Mouse (Mus musculus): ENCODE data around the gene Gde1. TPM values are rescaled to one million over a fixed set of nuclear protein-coding genes. Genes with fewer than 3 reads are reported as not detected.

Gene Gde1
- total RNA-seq, 1 experiment, result 57.6 TPM

DNA sequence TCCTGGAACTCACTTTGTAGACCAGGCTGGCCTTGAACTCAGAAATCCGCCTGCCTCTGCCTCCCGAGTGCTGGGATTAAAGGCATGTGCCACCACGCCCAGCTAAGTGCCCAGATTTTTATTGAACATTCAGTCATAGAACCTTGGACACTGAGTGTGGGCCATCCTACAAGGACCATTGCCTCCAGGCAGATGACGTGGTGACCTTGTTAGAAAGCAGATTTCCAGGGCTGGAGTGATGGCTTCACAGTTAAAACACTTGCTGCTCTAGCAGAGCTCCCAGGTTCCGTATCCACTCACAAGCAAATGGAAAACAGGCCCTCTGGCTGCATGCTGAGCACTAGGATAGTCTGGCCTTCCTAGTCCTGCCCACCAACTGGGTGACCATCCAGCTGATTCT is 39.2 kb upstream of the Gde1 start:
- DNase-seq (ENCODE audit: low read depth, low spot score), result no peak
- no peaks in the 10 kb centered on the region; a peak in 1 of 4 replicates for H3K4me1 ChIP-seq (ENCODE audit: control insufficient read depth in 2 of 2, insufficient read depth in 2 of 2, low read length in 2 of 2, poor library complexity in 1 of 2)
- no peak overlapping the region for H3K27ac ChIP-seq (ENCODE audit: insufficient read depth, low read depth, low read length, poor library complexity, severe bottlenecking)
- in situ Hi-C loops (cut with MboI; ENCODE audit: low sequenced_read_pairs in 2 of 2, unreplicated experiment in 2 of 2), result no loop called here
- peaks cover 9% of the 10 kb centered on the region; the same call in 1 of the 2 replicates for H3K36me3 ChIP-seq (ENCODE audit: control insufficient read depth, insufficient read depth, low read length, poor library complexity, severe bottlenecking)
- no peak overlapping the region for H3K9ac ChIP-seq (ENCODE audit: insufficient read depth, low read depth, low read length, poor library complexity, severe bottlenecking)
- no peak overlapping the region for H3K4me3 ChIP-seq (ENCODE audit: insufficient read depth in 1 of 2, low read depth in 1 of 2, low read length in 2 of 2, poor library complexity in 1 of 2, severe bottlenecking in 1 of 2)
- H3K9me3 ChIP-seq (ENCODE audit: control insufficient read depth, insufficient read depth, low read depth, low read length), result no peaks in the 10 kb centered on the region
- TF ChIP-seq MAFK (IDR thresholded peaks at IDR 0.05; ENCODE audit: insufficient read depth, low read depth, low read length) (no peak), CHD2 (IDR thresholded peaks at IDR 0.05; ENCODE audit: low read depth, low read length) (no peak), ZNF384 (IDR thresholded peaks at IDR 0.05; ENCODE audit: low read depth, low read length) (no peak), HCFC1 (IDR thresholded peaks at IDR 0.05; ENCODE audit: borderline replicate concordance, insufficient read depth, low read length) (no peak), ZC3H11A (IDR thresholded peaks at IDR 0.05; ENCODE audit: borderline replicate concordance, low read depth, low read length) (no peak)

- no peak overlapping the region for H3K27ac ChIP-seq (ENCODE audit: insufficient read depth, low read depth, low read length, poor library complexity, severe bottlenecking)
- no peak overlapping the region for H3K9ac ChIP-seq (ENCODE audit: insufficient read depth, low read depth, low read length, poor library complexity, severe bottlenecking)
- peaks cover 5% of the 10 kb centered on the region; the same call in 1 of the 2 replicates for H3K36me3 ChIP-seq (ENCODE audit: control insufficient read depth, insufficient read depth, low read length, poor library complexity, severe bottlenecking)
- H3K4me1 ChIP-seq (ENCODE audit: control insufficient read depth in 2 of 2, insufficient read depth in 2 of 2, low read length in 2 of 2, poor library complexity in 1 of 2), result no peaks in the 10 kb centered on the region; a peak in 1 of 4 replicates
- no peak for TF ChIP-seq ZC3H11A (IDR thresholded peaks at IDR 0.05; ENCODE audit: borderline replicate concordance, low read depth, low read length)
- no peak for TF ChIP-seq HCFC1 (IDR thresholded peaks at IDR 0.05; ENCODE audit: borderline replicate concordance, insufficient read depth, low read length)
- 0 out of 2 replicates have a peak, but pooled peaks have one; percentile 16 for TF ChIP-seq ZNF384 (IDR thresholded peaks at IDR 0.05; ENCODE audit: low read depth, low read length)
- no peak for TF ChIP-seq CHD2 (IDR thresholded peaks at IDR 0.05; ENCODE audit: low read depth, low read length)
- TF ChIP-seq MAFK (IDR thresholded peaks at IDR 0.05; ENCODE audit: insufficient read depth, low read depth, low read length), result no peak
- H3K4me3 ChIP-seq (ENCODE audit: insufficient read depth in 1 of 2, low read depth in 1 of 2, low read length in 2 of 2, poor library complexity in 1 of 2, severe bottlenecking in 1 of 2), result no peak overlapping the region
- DNase-seq (ENCODE audit: low read depth, low spot score), result no peak
- no peaks in the 10 kb centered on the region for H3K9me3 ChIP-seq (ENCODE audit: control insufficient read depth, insufficient read depth, low read depth, low read length)
- in situ Hi-C loops (cut with MboI; ENCODE audit: low sequenced_read_pairs in 2 of 2, unreplicated experiment in 2 of 2), result no loop called here
Observed at GRCm38 (mm10) chr7:118742278-118742677, 36.7 kb upstream of the Gde1 start.

GRCm38 (mm10) chr7:118740532-118741338 is 35.2 kb upstream of the Gde1 start:
- in situ Hi-C loops (cut with MboI; ENCODE audit: low sequenced_read_pairs in 2 of 2, unreplicated experiment in 2 of 2), result no loop called here
- no peak overlapping the region for H3K27ac ChIP-seq (ENCODE audit: insufficient read depth, low read depth, low read length, poor library complexity, severe bottlenecking)
- no peaks in the 10 kb centered on the region for H3K4me1 ChIP-seq (ENCODE audit: control insufficient read depth in 2 of 2, insufficient read depth in 2 of 2, low read length in 2 of 2, poor library complexity in 1 of 2)
- H3K9me3 ChIP-seq (ENCODE audit: control insufficient read depth, insufficient read depth, low read depth, low read length), result no peaks in the 10 kb centered on the region
- TF ChIP-seq HCFC1 (IDR thresholded peaks at IDR 0.05; ENCODE audit: borderline replicate concordance, insufficient read depth, low read length) (peak; percentile 90), CHD2 (IDR thresholded peaks at IDR 0.05; ENCODE audit: low read depth, low read length) (no peak)
- H3K36me3 ChIP-seq (ENCODE audit: control insufficient read depth, insufficient read depth, low read length, poor library complexity, severe bottlenecking), result peaks cover 3% of the 10 kb centered on the region; the same call in 1 of the 2 replicates
- H3K9ac ChIP-seq (ENCODE audit: insufficient read depth, low read depth, low read length, poor library complexity, severe bottlenecking), result peak overlapping the region; percentile 92
- peak; percentile 99 for DNase-seq (ENCODE audit: low read depth, low spot score)
- H3K4me3 ChIP-seq (ENCODE audit: insufficient read depth in 1 of 2, low read depth in 1 of 2, low read length in 2 of 2, poor library complexity in 1 of 2, severe bottlenecking in 1 of 2), result peak overlapping the region; percentile 92 to 96

DNA sequence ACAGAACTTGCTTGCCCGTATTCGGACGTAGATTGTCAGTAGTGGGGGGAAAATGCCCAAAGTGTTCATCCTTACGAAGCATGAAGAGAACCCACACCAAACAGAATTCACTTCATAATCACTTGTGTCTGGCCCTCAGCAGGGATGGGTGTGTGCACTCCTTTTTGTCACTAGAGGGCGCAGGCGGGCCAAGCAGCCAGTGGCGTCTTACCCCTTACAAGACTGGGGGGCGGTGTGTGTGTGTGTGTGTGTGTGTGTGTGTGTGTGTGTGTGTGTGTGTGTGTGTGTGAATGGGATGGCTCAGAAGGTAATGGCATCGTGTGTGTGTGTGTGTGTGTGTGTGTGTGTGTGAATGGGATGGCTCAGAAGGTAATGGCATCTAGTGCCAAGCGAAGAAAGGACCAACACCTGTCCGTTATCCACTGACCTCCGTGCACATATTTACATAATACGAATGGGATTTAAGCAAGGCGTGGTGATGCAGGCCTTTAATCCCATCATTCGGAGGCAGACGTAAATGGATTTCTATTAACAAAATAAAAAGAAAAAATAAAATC is 34.5 kb upstream of the Gde1 start, which contains the start of gene Vps35l:
Gene Vps35l (plus strand): TSS at position 252 of the 557 bp plus-strand sequence.
- in situ Hi-C loops (cut with MboI; ENCODE audit: low sequenced_read_pairs in 2 of 2, unreplicated experiment in 2 of 2), result no loop called here
- H3K4me3 ChIP-seq (ENCODE audit: insufficient read depth in 1 of 2, low read depth in 1 of 2, low read length in 2 of 2, poor library complexity in 1 of 2, severe bottlenecking in 1 of 2), result peak within 1 kb of the TSS; percentile 92 to 96
- H3K27ac ChIP-seq (ENCODE audit: insufficient read depth, low read depth, low read length, poor library complexity, severe bottlenecking), result no peak within 1 kb of the TSS
- DNase-seq (ENCODE audit: low read depth, low spot score), result peak; percentile 76
- peaks cover 5% of the 10 kb centered on the region; the same call in 1 of the 2 replicates for H3K36me3 ChIP-seq (ENCODE audit: control insufficient read depth, insufficient read depth, low read length, poor library complexity, severe bottlenecking)
- TF ChIP-seq MAFK (IDR thresholded peaks at IDR 0.05; ENCODE audit: insufficient read depth, low read depth, low read length), result no peak
- TF ChIP-seq ZC3H11A (IDR thresholded peaks at IDR 0.05; ENCODE audit: borderline replicate concordance, low read depth, low read length), result no peak
- no peak for TF ChIP-seq HCFC1 (IDR thresholded peaks at IDR 0.05; ENCODE audit: borderline replicate concordance, insufficient read depth, low read length)
- TF ChIP-seq CHD2 (IDR thresholded peaks at IDR 0.05; ENCODE audit: low read depth, low read length), result no peak
- TF ChIP-seq ZNF384 (IDR thresholded peaks at IDR 0.05; ENCODE audit: low read depth, low read length), result no peak
- no peaks in the 10 kb centered on the region for H3K4me1 ChIP-seq (ENCODE audit: control insufficient read depth in 2 of 2, insufficient read depth in 2 of 2, low read length in 2 of 2, poor library complexity in 1 of 2)
- H3K9me3 ChIP-seq (ENCODE audit: control insufficient read depth, insufficient read depth, low read depth, low read length), result no peaks in the 10 kb centered on the region
- H3K9ac ChIP-seq (ENCODE audit: insufficient read depth, low read depth, low read length, poor library complexity, severe bottlenecking), result peak within 1 kb of the TSS; percentile 92
